Mouse (Mus musculus): ENCODE data around the gene Leo1. TPM values are rescaled to one million over a fixed set of nuclear protein-coding genes. Genes with fewer than 3 reads are reported as not detected.

Leo1 gene
- polyA plus RNA-seq (2012; rRNA removed) (11.9 and 21.9 TPM in 2 replicates), polyA plus RNA-seq (2014; fragmentation: Nextera tagmentation; extraction: Ambion mirVana) (33.5 and 34.8 TPM in 2 replicates)

- Histone ChIP-seq H3K4me3 (replicated peaks; ENCODE audit: low read length) (peak within 1 kb of the TSS; percentile 81), H3K9me3 (ENCODE audit: control insufficient read depth, low read length) (no peaks in the 10 kb centered on the region), H3K9ac (ENCODE audit: low read depth, low read length, severe bottlenecking) (peak within 1 kb of the TSS; percentile 90), H3K4me1 (ENCODE audit: control insufficient read depth, insufficient read depth, low read length) (peaks cover 11% of the 10 kb centered on the region), H3K4me2 (replicated peaks; ENCODE audit: low read depth, low read length, severe bottlenecking) (peak within 1 kb of the TSS; percentile 58), H3K27me3 (ENCODE audit: control insufficient read depth, insufficient read depth, low read length) (no peaks in the 10 kb centered on the region), H3K27ac (replicated peaks; ENCODE audit: low read depth, low read length) (peak within 1 kb of the TSS; percentile 91), H3K36me3 (ENCODE audit: control insufficient read depth, insufficient read depth, low read length) (peaks cover 10% of the 10 kb centered on the region)
- peak; percentile 92 for ATAC-seq (ENCODE audit: low FRiP score, low read depth)
- no peak for TF ChIP-seq POLR2A (IDR thresholded peaks at IDR 0.05; ENCODE audit: borderline replicate concordance, extremely low read depth, insufficient read depth, insufficient read length)
- peak; percentile 90 for DNase-seq (ENCODE audit: low spot score)
- WGBS: 3% methylated on average over 44 of the region's 45 CpGs
Observed at GRCm38 (mm10) chr9:75440796-75441666, at the start of gene Leo1. Leo1 (plus strand) TSS chr9:75441524.

- WGBS: 81% methylated on average over 12 of the region's 12 CpGs
Observed at GRCm38 (mm10) chr9:75393251-75393650, 48.1 kb upstream of the Leo1 start.

GRCm38 (mm10) chr9:75395971-75396370 is 45.4 kb upstream of the Leo1 start:
- no peak for TF ChIP-seq POLR2A (IDR thresholded peaks at IDR 0.05; ENCODE audit: borderline replicate concordance, extremely low read depth, insufficient read depth, insufficient read length)
- WGBS: 93% methylated on average over 6 of the region's 6 CpGs

More at GRCm38 (mm10) chr9:75393251-75393650, 48.1 kb upstream of the Leo1 start:
- DNase-seq (ENCODE audit: low spot score) (no peak), ATAC-seq (ENCODE audit: low FRiP score, low read depth) (no peak)
- H3K4me1 ChIP-seq (ENCODE audit: control insufficient read depth, insufficient read depth, low read length): no peaks in the 10 kb centered on the region
- H3K4me3 ChIP-seq (replicated peaks; ENCODE audit: low read length): no peak overlapping the region
- no peaks in the 10 kb centered on the region for H3K9me3 ChIP-seq (ENCODE audit: control insufficient read depth, low read length)
- H3K9ac ChIP-seq (ENCODE audit: low read depth, low read length, severe bottlenecking): no peak overlapping the region
- peaks cover 97% of the 10 kb centered on the region for H3K36me3 ChIP-seq (ENCODE audit: control insufficient read depth, insufficient read depth, low read length)
- H3K27ac ChIP-seq (replicated peaks; ENCODE audit: low read depth, low read length): no peak overlapping the region
- no peaks in the 10 kb centered on the region for H3K27me3 ChIP-seq (ENCODE audit: control insufficient read depth, insufficient read depth, low read length)
- no peak for TF ChIP-seq POLR2A (IDR thresholded peaks at IDR 0.05; ENCODE audit: borderline replicate concordance, extremely low read depth, insufficient read depth, insufficient read length)
- H3K4me2 ChIP-seq (replicated peaks; ENCODE audit: low read depth, low read length, severe bottlenecking): no peak overlapping the region

GRCm38 (mm10) chr9:75399069-75399468 is 42.3 kb upstream of the Leo1 start:
- no peak for TF ChIP-seq POLR2A (IDR thresholded peaks at IDR 0.05; ENCODE audit: borderline replicate concordance, extremely low read depth, insufficient read depth, insufficient read length)
- Histone ChIP-seq H3K4me1 (ENCODE audit: control insufficient read depth, insufficient read depth, low read length) (no peaks in the 10 kb centered on the region), H3K27ac (replicated peaks; ENCODE audit: low read depth, low read length) (no peak overlapping the region), H3K27me3 (ENCODE audit: control insufficient read depth, insufficient read depth, low read length) (no peaks in the 10 kb centered on the region), H3K36me3 (ENCODE audit: control insufficient read depth, insufficient read depth, low read length) (peaks cover 47% of the 10 kb centered on the region), H3K4me3 (replicated peaks; ENCODE audit: low read length) (no peak overlapping the region), H3K4me2 (replicated peaks; ENCODE audit: low read depth, low read length, severe bottlenecking) (no peak overlapping the region), H3K9ac (ENCODE audit: low read depth, low read length, severe bottlenecking) (no peak overlapping the region), H3K9me3 (ENCODE audit: control insufficient read depth, low read length) (no peaks in the 10 kb centered on the region)
- DNase-seq (ENCODE audit: low spot score) (no peak), ATAC-seq (ENCODE audit: low FRiP score, low read depth) (no peak)
- WGBS: 87% methylated on average over 4 of the region's 4 CpGs

More at GRCm38 (mm10) chr9:75395971-75396370, 45.4 kb upstream of the Leo1 start:
- Histone ChIP-seq H3K4me2 (replicated peaks; ENCODE audit: low read depth, low read length, severe bottlenecking) (no peak overlapping the region), H3K27ac (replicated peaks; ENCODE audit: low read depth, low read length) (no peak overlapping the region), H3K9me3 (ENCODE audit: control insufficient read depth, low read length) (no peaks in the 10 kb centered on the region), H3K4me3 (replicated peaks; ENCODE audit: low read length) (no peak overlapping the region), H3K27me3 (ENCODE audit: control insufficient read depth, insufficient read depth, low read length) (no peaks in the 10 kb centered on the region), H3K4me1 (ENCODE audit: control insufficient read depth, insufficient read depth, low read length) (no peaks in the 10 kb centered on the region), H3K9ac (ENCODE audit: low read depth, low read length, severe bottlenecking) (no peak overlapping the region), H3K36me3 (ENCODE audit: control insufficient read depth, insufficient read depth, low read length) (peaks cover 75% of the 10 kb centered on the region)
- ATAC-seq (ENCODE audit: low FRiP score, low read depth) (no peak), DNase-seq (ENCODE audit: low spot score) (no peak)

- DNase-seq (ENCODE audit: low spot score) (no peak), ATAC-seq (ENCODE audit: low FRiP score, low read depth) (no peak)
- no peaks in the 10 kb centered on the region for H3K9me3 ChIP-seq (ENCODE audit: control insufficient read depth, low read length)
- no peak overlapping the region for H3K27ac ChIP-seq (replicated peaks; ENCODE audit: low read depth, low read length)
- H3K4me1 ChIP-seq (ENCODE audit: control insufficient read depth, insufficient read depth, low read length): no peaks in the 10 kb centered on the region
- WGBS: 77% methylated on average over 5 of the region's 5 CpGs
- no peaks in the 10 kb centered on the region for H3K27me3 ChIP-seq (ENCODE audit: control insufficient read depth, insufficient read depth, low read length)
- H3K9ac ChIP-seq (ENCODE audit: low read depth, low read length, severe bottlenecking): no peak overlapping the region
- peaks cover 32% of the 10 kb centered on the region for H3K36me3 ChIP-seq (ENCODE audit: control insufficient read depth, insufficient read depth, low read length)
- no peak overlapping the region for H3K4me2 ChIP-seq (replicated peaks; ENCODE audit: low read depth, low read length, severe bottlenecking)
- no peak overlapping the region for H3K4me3 ChIP-seq (replicated peaks; ENCODE audit: low read length)
- no peak for TF ChIP-seq POLR2A (IDR thresholded peaks at IDR 0.05; ENCODE audit: borderline replicate concordance, extremely low read depth, insufficient read depth, insufficient read length)
Observed at GRCm38 (mm10) chr9:75400639-75401038, 40.7 kb upstream of the Leo1 start.
